In the genomic region with DNA sequence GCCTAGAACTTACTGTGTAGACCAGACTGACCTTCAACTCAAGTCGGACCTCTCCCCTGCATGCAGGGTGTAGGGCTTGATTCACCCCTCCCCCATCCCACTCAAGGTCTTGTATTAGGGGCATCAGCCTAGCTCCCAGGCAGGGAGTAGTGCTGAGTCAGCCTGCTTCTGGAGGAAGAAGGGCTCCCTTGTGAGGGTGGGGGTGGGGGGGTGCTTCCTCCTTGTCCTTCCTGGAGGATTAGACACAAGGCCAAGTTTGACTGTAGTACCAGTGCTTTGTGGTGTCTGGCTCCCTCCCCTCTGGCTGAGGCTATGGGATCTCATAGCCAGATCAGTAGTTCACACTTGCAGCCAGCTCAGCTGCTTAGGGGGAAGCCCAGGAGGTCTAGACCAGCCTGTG, we compare ENCODE assay signal across 9 mouse cellular contexts. TPM values are rescaled to one million over a fixed set of nuclear protein-coding genes. Genes with fewer than 3 reads are reported as not detected.
DNase-seq lines count a peak whose midpoint lies in the region; ATAC-seq and TF ChIP-seq lines count a peak whose summit lies in the region.
"Had no signal": no experiment of that assay in that cellular context is flagged by ENCODE, and none has a peak within 500 bp of the region (broad histone marks: within the 10 kb centered on the region; RNA-seq: fewer than 3 reads in every experiment).

No protein-coding gene starts in this region.

- TF ChIP-seq EP300 in MEL (IDR thresholded peaks at IDR 0.05; ENCODE audit: low read depth in 1 of 2, low read length in 2 of 2), result no peak

- DNase-seq in 3T3-L1 (ENCODE audit: low read depth, low spot score) (peak; percentile 15), MEL (ENCODE audit: low read depth, low spot score) (peak; percentile 19)
- no peak for DNase-seq in T-cell, adult 2 months (ENCODE audit: low spot score)
- no peak for DNase-seq in urinary bladder, postnatal 10 days (ENCODE audit: low spot score)

- ATAC-seq in heart, embryonic 12.5 days (ENCODE audit: insufficient number of reproducible peaks, low FRiP score), result peak; percentile 63; the same call in 1 of the 2 replicates
- no peak for ATAC-seq in heart, embryonic 11.5 days (replicated peaks; ENCODE audit: insufficient number of reproducible peaks, low FRiP score, low TSS enrichment)
- 0 out of 2 replicates have a peak, but pooled peaks have one; percentile 27 for ATAC-seq in limb, embryonic 15.5 days (ENCODE audit: insufficient number of reproducible peaks, low FRiP score, low TSS enrichment, low read depth)
- no peak for ATAC-seq in inflammation-experienced regulatory T-cells, adult 6 months
- ATAC-seq: midbrain, embryonic 13.5 days had no signal

- no peak overlapping the region for H3K9ac ChIP-seq in heart, embryonic 12.5 days
- H3K9ac ChIP-seq in heart, embryonic 11.5 days (ENCODE audit: low read depth, low read length), result no peak overlapping the region
- H3K9ac ChIP-seq in MEL (ENCODE audit: control insufficient read depth, low read depth, low read length, poor library complexity, severe bottlenecking), result no peak overlapping the region
- H3K9ac ChIP-seq in limb, embryonic 15.5 days, result no peak overlapping the region
- H3K9ac ChIP-seq: midbrain, embryonic 13.5 days had no signal

- no peaks in the 10 kb centered on the region for H3K36me3 ChIP-seq in heart, embryonic 12.5 days
- H3K36me3 ChIP-seq in heart, embryonic 11.5 days (ENCODE audit: control insufficient read depth, insufficient read depth, low read length), result no peaks in the 10 kb centered on the region
- no peaks in the 10 kb centered on the region for H3K36me3 ChIP-seq in MEL (ENCODE audit: control insufficient read depth in 1 of 2, insufficient read depth in 2 of 2, low read length in 2 of 2)
- no peaks in the 10 kb centered on the region for H3K36me3 ChIP-seq in limb, embryonic 15.5 days
- H3K36me3 ChIP-seq: midbrain, embryonic 13.5 days had no signal

- peaks cover 29% of the 10 kb centered on the region for H3K27me3 ChIP-seq in heart, embryonic 12.5 days (replicated peaks)
- peaks cover 16% of the 10 kb centered on the region for H3K27me3 ChIP-seq in heart, embryonic 11.5 days (ENCODE audit: control insufficient read depth, insufficient read depth, low read length)
- peaks cover 0 to 3% of the 10 kb centered on the region in 2 experiments; a peak in 1 of 4 replicates for H3K27me3 ChIP-seq in MEL (ENCODE audit: control insufficient read depth in 1 of 2, insufficient read depth in 2 of 2, low read length in 2 of 2)
- no peaks in the 10 kb centered on the region for H3K27me3 ChIP-seq in limb, embryonic 15.5 days
- H3K27me3 ChIP-seq: midbrain, embryonic 13.5 days had no signal

- TF ChIP-seq CTCF in MEL (IDR thresholded peaks at IDR 0.05 in 2 of 3, conservative IDR thresholded peaks at IDR 0.05 in 1 of 3; ENCODE audit: control insufficient read depth in 1 of 3, insufficient read depth in 1 of 3, low read depth in 2 of 3, low read length in 3 of 3, poor library complexity in 1 of 3, severe bottlenecking in 1 of 3), result no peak

- no peak overlapping the region for H3K4me3 ChIP-seq in heart, embryonic 12.5 days
- no peak overlapping the region for H3K4me3 ChIP-seq in heart, embryonic 11.5 days (ENCODE audit: low read depth, low read length)
- H3K4me3 ChIP-seq in MEL (ENCODE audit: control insufficient read depth in 1 of 2, insufficient read depth in 1 of 2, low read depth in 2 of 2, low read length in 2 of 2), result no peak overlapping the region
- no peak overlapping the region for H3K4me3 ChIP-seq in limb, embryonic 15.5 days
- H3K4me3 ChIP-seq: midbrain, embryonic 13.5 days had no signal

- no peaks in the 10 kb centered on the region for H3K9me3 ChIP-seq in heart, embryonic 12.5 days (replicated peaks)
- H3K9me3 ChIP-seq in heart, embryonic 11.5 days (replicated peaks; ENCODE audit: control insufficient read depth, low read length), result no peaks in the 10 kb centered on the region
- H3K9me3 ChIP-seq in MEL (replicated peaks; ENCODE audit: insufficient read depth, low read length), result no peaks in the 10 kb centered on the region
- H3K9me3 ChIP-seq in limb, embryonic 15.5 days, result no peaks in the 10 kb centered on the region
- H3K9me3 ChIP-seq: midbrain, embryonic 13.5 days had no signal

- H3K4me1 ChIP-seq in heart, embryonic 12.5 days (replicated peaks), result peaks cover 8% of the 10 kb centered on the region; the same call in 1 of the 2 replicates
- H3K4me1 ChIP-seq in heart, embryonic 11.5 days (ENCODE audit: control insufficient read depth, insufficient read depth, low read length), result no peaks in the 10 kb centered on the region; the same call in 1 of the 2 replicates
- peaks cover 0 to 14% of the 10 kb centered on the region in 2 experiments; a peak in 1 of 4 replicates for H3K4me1 ChIP-seq in MEL (ENCODE audit: control insufficient read depth in 1 of 2, insufficient read depth in 2 of 2, low read length in 2 of 2)
- peaks cover 24% of the 10 kb centered on the region for H3K4me1 ChIP-seq in limb, embryonic 15.5 days
- H3K4me1 ChIP-seq: midbrain, embryonic 13.5 days had no signal

- no peak for TF ChIP-seq RAD21 in MEL (IDR thresholded peaks at IDR 0.05; ENCODE audit: low read depth, low read length)

- no peak overlapping the region for H3K4me2 ChIP-seq in heart, embryonic 12.5 days
- no peak overlapping the region for H3K4me2 ChIP-seq in heart, embryonic 11.5 days
- H3K4me2 ChIP-seq in limb, embryonic 15.5 days, result no peak overlapping the region
- H3K4me2 ChIP-seq: midbrain, embryonic 13.5 days had no signal

- WGBS in heart, embryonic 12.5 days, result 21% methylated on average over 1 of the region's 1 CpGs
- WGBS in heart, embryonic 11.5 days (ENCODE audit: insufficient replicate concordance), result 5% methylated on average over 1 of the region's 1 CpGs
- WGBS in limb, embryonic 15.5 days, result 26% methylated on average over 1 of the region's 1 CpGs

- H3K27ac ChIP-seq in heart, embryonic 12.5 days (ENCODE audit: poor library complexity, severe bottlenecking), result no peak overlapping the region
- no peak overlapping the region for H3K27ac ChIP-seq in heart, embryonic 11.5 days (ENCODE audit: low read depth, low read length)
- H3K27ac ChIP-seq in MEL (ENCODE audit: control insufficient read depth, low read depth, low read length), result no peak overlapping the region
- H3K27ac ChIP-seq in limb, embryonic 15.5 days, result no peak overlapping the region
- H3K27ac ChIP-seq: midbrain, embryonic 13.5 days had no signal

- H3K79me2 ChIP-seq in MEL (ENCODE audit: control insufficient read depth, insufficient read depth, low read length, poor library complexity), result no peaks in the 10 kb centered on the region

- TF ChIP-seq POLR2A in MEL (IDR thresholded peaks at IDR 0.05; ENCODE audit: control insufficient read depth in 1 of 2, insufficient read depth in 1 of 2, low read depth in 1 of 2, low read length in 2 of 2, poor library complexity in 1 of 2), result no peak

TF ChIP-seq in MEL, 35 proteins besides CTCF, POLR2A, EP300 and RAD21:
- TF ChIP-seq MAX (IDR thresholded peaks at IDR 0.05; ENCODE audit: low read length) (no peak), MYC (IDR thresholded peaks at IDR 0.05; ENCODE audit: low read depth, low read length) (no peak), SMC3 (IDR thresholded peaks at IDR 0.05; ENCODE audit: low read depth, low read length) (no peak), MXI1 (IDR thresholded peaks at IDR 0.05; ENCODE audit: low read depth, low read length) (no peak), HCFC1 (IDR thresholded peaks at IDR 0.05; ENCODE audit: low read depth, low read length) (no peak), USF2 (IDR thresholded peaks at IDR 0.05; ENCODE audit: borderline replicate concordance in 1 of 2, insufficient read depth in 1 of 2, low read depth in 1 of 2, low read length in 2 of 2) (no peak), CHD1 (IDR thresholded peaks at IDR 0.05; ENCODE audit: low read depth, low read length) (no peak), KAT2A (conservative IDR thresholded peaks at IDR 0.05; ENCODE audit: low read depth, low read length) (no peak), MYB (IDR thresholded peaks at IDR 0.05; ENCODE audit: low read depth, low read length) (no peak), POLR2AphosphoS2 (IDR thresholded peaks at IDR 0.05; ENCODE audit: low read length) (no peak), ELF1 (IDR thresholded peaks at IDR 0.05; ENCODE audit: low read depth, low read length) (no peak), USF1 (IDR thresholded peaks at IDR 0.05; ENCODE audit: low read depth, low read length) (no peak), ZKSCAN1 (IDR thresholded peaks at IDR 0.05; ENCODE audit: low read depth, low read length) (no peak)

RNA-seq across cellular contexts. Expression of a gene that starts 8.1 kb away (rescaled TPM):
- polyA plus RNA-seq in heart, embryonic 12.5 days (2016; fragmentation: Nextera tagmentation; extraction: Ambion mirVana), result 122 and 125 TPM in 2 replicates
- polyA plus RNA-seq in heart, embryonic 11.5 days (2014; fragmentation: Nextera tagmentation; extraction: Ambion mirVana), result 75.9 and 95.7 TPM in 2 replicates
- total RNA-seq in MEL (2012; rRNA removed), result 62.4 and 65.7 TPM in 2 replicates
- polyA plus RNA-seq in MEL (2012; ENCODE audit: insufficient read depth in 1 of 2, insufficient read length in 2 of 2, low read depth in 1 of 2, low replicate concordance in 2 of 2, missing spikeins in 1 of 2), result 100 to 1,000 TPM in 1 of 2 experiments, not detected in 1; 190 TPM
- polyA plus RNA-seq in limb, embryonic 15.5 days (2015; fragmentation: Nextera tagmentation; extraction: Ambion mirVana), result 92.2 and 97.8 TPM in 2 replicates
- polyA plus RNA-seq in inflammation-experienced regulatory T-cells, adult 6 months (2017; shearing (Covaris generic)), result 10 to 100 TPM; 31.9 to 49.9 (median 46.9) TPM

RNA-seq across cellular contexts. Expression of a gene that starts 16.3 kb away (rescaled TPM):
- 0.60 and 1.1 TPM in 2 replicates for polyA plus RNA-seq in heart, embryonic 12.5 days (2016; fragmentation: Nextera tagmentation; extraction: Ambion mirVana)
- 0.34 and 0.97 TPM in 2 replicates for polyA plus RNA-seq in heart, embryonic 11.5 days (2014; fragmentation: Nextera tagmentation; extraction: Ambion mirVana)
- total RNA-seq in MEL (2012; rRNA removed), result not detected in 2 replicates
- not detected for polyA plus RNA-seq in MEL (2012; ENCODE audit: insufficient read depth in 1 of 2, insufficient read length in 2 of 2, low read depth in 1 of 2, low replicate concordance in 2 of 2, missing spikeins in 1 of 2)
- 1.5 and 2.0 TPM in 2 replicates for polyA plus RNA-seq in limb, embryonic 15.5 days (2015; fragmentation: Nextera tagmentation; extraction: Ambion mirVana)
- polyA plus RNA-seq in inflammation-experienced regulatory T-cells, adult 6 months (2017; shearing (Covaris generic)), result under 1 TPM in 1 of 3 experiments, not detected in 2; 0.61 TPM

RNA-seq across cellular contexts. Expression of a gene that starts 47.9 kb away (rescaled TPM):
- polyA plus RNA-seq in heart, embryonic 12.5 days (2016; fragmentation: Nextera tagmentation; extraction: Ambion mirVana), result 13.5 and 13.8 TPM in 2 replicates
- 19.3 and 21.1 TPM in 2 replicates for polyA plus RNA-seq in heart, embryonic 11.5 days (2014; fragmentation: Nextera tagmentation; extraction: Ambion mirVana)
- 4.8 and 6.3 TPM in 2 replicates for total RNA-seq in MEL (2012; rRNA removed)
- polyA plus RNA-seq in MEL (2012; ENCODE audit: insufficient read depth in 1 of 2, insufficient read length in 2 of 2, low read depth in 1 of 2, low replicate concordance in 2 of 2, missing spikeins in 1 of 2), result 10 to 100 TPM in 1 of 2 experiments, not detected in 1; 58.0 TPM
- 3.2 and 5.1 TPM in 2 replicates for polyA plus RNA-seq in limb, embryonic 15.5 days (2015; fragmentation: Nextera tagmentation; extraction: Ambion mirVana)
- polyA plus RNA-seq in inflammation-experienced regulatory T-cells, adult 6 months (2017; shearing (Covaris generic)), result 1 to 10 TPM in 1 of 3 experiments, under 1 TPM in 1, not detected in 1; 0.89 to 2.1 TPM

Comparison
In these comparisons a context has a peak if more than half of its experiments do, and no peak if none do; other contexts are left out.
1. ATAC-seq: peak in heart, embryonic 12.5 days (single experiment) and limb, embryonic 15.5 days (single experiment); none in heart, embryonic 11.5 days (single experiment) and inflammation-experienced regulatory T-cells, adult 6 months (single experiment).
2. DNase-seq: peak in 3T3-L1 (single experiment) and MEL (single experiment); none in T-cell, adult 2 months (single experiment) and urinary bladder, postnatal 10 days (single experiment).